Mouse (Mus musculus) MEL-GATA-1-ER (cell line): ENCODE results near the gene Gm13124.
"Not testable (repeated sequence)": the region's sequence is repeated elsewhere in the genome, so short reads cannot be mapped to it uniquely, and the experiment has no call there.

Experiments
- DNase-seq: peaks from one replicate; pipeline ENCODE4 v3.0.0-alpha.2; 2012; ENCODE audit warnings: low read depth; ENCODE audit errors: extremely low read depth

The Gm13124 gene

GRCm38 (mm10) chr4:144565034-144565433 lies at the start of gene Gm13124:
Gene Gm13124 (minus strand): TSS chr4:144565134.
- no peak for DNase-seq

GRCm38 (mm10) chr4:144614586-144614985 lies 49.7 kb upstream of the Gm13124 start:
- DNase-seq = no peak

GRCm38 (mm10) chr4:144613407-144613806 lies 48.5 kb upstream of the Gm13124 start, which contains the start of gene Aadacl4:
Gene Aadacl4 (plus strand): TSS chr4:144613707.
- DNase-seq = no peak

GRCm38 (mm10) chr4:144592790-144593189 lies 27.9 kb upstream of the Gm13124 start:
- no peak for DNase-seq

- not testable (repeated sequence) for DNase-seq
Observed at GRCm38 (mm10) chr4:144586207-144586606, 21.3 kb upstream of the Gm13124 start.

- no peak for DNase-seq
Observed at GRCm38 (mm10) chr4:144567752-144568151, 2.8 kb upstream of the Gm13124 start.

GRCm38 (mm10) chr4:144561205-144561604 lies 3.7 kb downstream of the Gm13124 start:
- no peak for DNase-seq

- DNase-seq = no peak
Observed at GRCm38 (mm10) chr4:144559792-144560191, 5.1 kb downstream of the Gm13124 start.

- DNase-seq = no peak
Observed at GRCm38 (mm10) chr4:144551156-144551555, 13.8 kb downstream of the Gm13124 start.

GRCm38 (mm10) chr4:144545339-144545738 lies 19.6 kb downstream of the Gm13124 start:
- DNase-seq = not testable (repeated sequence)

GRCm38 (mm10) chr4:144544689-144545088 lies 20.2 kb downstream of the Gm13124 start:
- no peak for DNase-seq

GRCm38 (mm10) chr4:144519522-144519921 lies 45.4 kb downstream of the Gm13124 start, which contains the start of gene 9430007A20Rik:
Gene 9430007A20Rik (plus strand): TSS chr4:144519822.
- DNase-seq = no peak

GRCm38 (mm10) chr4:144506518-144506917 lies 58.4 kb downstream of the Gm13124 start:
- no peak for DNase-seq
